Mouse (Mus musculus) lung, postnatal 0 days (tissue): ENCODE data around the gene Zwilch.

Source experiments
- CTCF ChIP-seq: IDR thresholded peaks from 2 replicates; pipeline ENCODE4 v1.5.1; 2016; ENCODE audit warnings: antibody characterized with exemption, mild to moderate bottlenecking
- EP300 ChIP-seq: IDR thresholded peaks from 2 replicates; pipeline ENCODE4 v1.6.1; 2016; ENCODE audit warnings: antibody characterized with exemption, mild to moderate bottlenecking, control low read depth

- TF ChIP-seq CTCF (no peak), EP300 (no peak)
These were observed 30.0 kb upstream of the Zwilch start for GRCm38 (mm10) chr9:64202866-64203265.
